Mouse (Mus musculus) ovary, adult 18-20 months (tissue): ENCODE results near the gene Mavs.

Source experiments
- DNase-seq: peaks from one replicate; pipeline ENCODE4 v3.0.0; 2022; ENCODE audit warnings: low spot score, mixed read lengths

Mavs gene

GRCm38 (mm10) chr2:131261481-131262212 lies 27.8 kb downstream of the Mavs start:
- no peak for DNase-seq

GRCm38 (mm10) chr2:131262213-131262672 lies 28.4 kb downstream of the Mavs start, which contains the start of gene Pank2:
Gene Pank2, plus strand, starts transcription at chr2:131262495.
- peak; percentile 97 for DNase-seq

GRCm38 (mm10) chr2:131262680-131263670 lies 29.1 kb downstream of the Mavs start:
- DNase-seq, result no peak

GRCm38 (mm10) chr2:131264027-131264426 lies 30.2 kb downstream of the Mavs start:
- DNase-seq, result no peak

- no peak for DNase-seq
These were observed 31.2 kb downstream of the Mavs start for GRCm38 (mm10) chr2:131265056-131265455.

- no peak for DNase-seq
These were observed 41.6 kb downstream of the Mavs start for GRCm38 (mm10) chr2:131275493-131275892.

- no peak for DNase-seq
These were observed 42.9 kb downstream of the Mavs start for GRCm38 (mm10) chr2:131276722-131277121.

GRCm38 (mm10) chr2:131281596-131281995 lies 47.7 kb downstream of the Mavs start:
- DNase-seq, result no peak

GRCm38 (mm10) chr2:131286276-131286675 lies 52.4 kb downstream of the Mavs start:
- no peak for DNase-seq

- no peak for DNase-seq
These were observed 56.8 kb downstream of the Mavs start for GRCm38 (mm10) chr2:131290669-131291068.

- no peak for DNase-seq
These were observed 62.9 kb downstream of the Mavs start for GRCm38 (mm10) chr2:131296746-131297261.
